Comparison of ENCODE assay signal across 8 mouse cellular contexts in the genomic region with DNA sequence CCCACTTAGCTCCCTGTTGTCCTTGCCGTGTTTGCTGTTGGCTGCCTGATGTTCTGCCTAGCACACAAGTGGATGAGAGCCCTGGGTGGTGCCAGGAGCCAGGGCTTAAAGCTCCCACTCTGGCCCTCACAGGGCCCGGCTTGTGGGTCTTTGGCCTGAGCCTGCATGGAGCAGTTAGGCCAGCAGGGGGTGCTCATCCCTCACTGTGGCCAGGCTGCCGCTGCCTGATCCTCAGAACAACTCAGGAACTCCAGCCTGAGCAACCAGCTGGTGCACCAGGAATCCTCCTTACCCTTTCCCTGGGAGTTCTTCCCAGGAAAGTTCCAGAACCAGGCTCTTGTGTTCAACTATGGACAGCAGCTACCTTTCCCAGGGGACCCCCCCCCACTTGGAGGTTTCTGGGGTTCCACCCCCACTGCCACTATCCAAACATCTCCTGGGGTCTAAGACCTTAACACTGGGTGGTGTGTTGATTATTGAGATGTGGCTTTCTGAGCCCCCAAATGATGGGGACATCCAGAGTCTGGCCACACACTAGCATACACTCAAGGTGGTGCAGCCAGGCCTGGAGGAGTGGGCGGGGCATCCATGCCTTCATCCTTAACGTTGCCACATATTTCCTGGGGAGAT. TPM values are rescaled to one million over a fixed set of nuclear protein-coding genes. Genes with fewer than 3 reads are reported as not detected.
DNase-seq lines count a peak whose midpoint lies in the region; ATAC-seq lines count a peak whose summit lies in the region.

No protein-coding gene starts in this region.

- DNase-seq in ES-CJ7 (ENCODE audit: low read depth, low spot score): peak; percentile 76
- peak; percentile 32 for DNase-seq in c-Kit-positive CD71-negative TER-119-negative erythroid progenitor cells, embryonic 14.5 days (ENCODE audit: low read depth)
- peak; percentile 82 for DNase-seq in hindbrain, embryonic 10.5 days (ENCODE audit: low spot score)
- DNase-seq in layer of hippocampus, adult 9-11 months: peak; percentile 85
- DNase-seq in lung, postnatal 14 days: peak; percentile 90
- peak; percentile 86 for DNase-seq in retina, embryonic 14.5 days (ENCODE audit: low spot score)
- peak; percentile 66 for DNase-seq in thymus, postnatal 25 days

- H3K9ac ChIP-seq in forebrain, embryonic 12.5 days: no peak overlapping the region

- H3K4me3 ChIP-seq in forebrain, embryonic 12.5 days (replicated peaks): no peak overlapping the region
- H3K4me3 ChIP-seq in hindbrain, embryonic 10.5 days: no peak overlapping the region

- no peaks in the 10 kb centered on the region for H3K4me1 ChIP-seq in forebrain, embryonic 12.5 days
- no peaks in the 10 kb centered on the region for H3K4me1 ChIP-seq in hindbrain, embryonic 10.5 days (replicated peaks)

- no peak overlapping the region for H3K27ac ChIP-seq in forebrain, embryonic 12.5 days
- no peak overlapping the region for H3K27ac ChIP-seq in hindbrain, embryonic 10.5 days

- peaks cover 10% of the 10 kb centered on the region; the same call in 1 of the 2 replicates for H3K36me3 ChIP-seq in forebrain, embryonic 12.5 days (replicated peaks)
- peaks cover 43% of the 10 kb centered on the region for H3K36me3 ChIP-seq in hindbrain, embryonic 10.5 days

- 0 out of 2 replicates have a peak, but pooled peaks have one; percentile 53 for ATAC-seq in forebrain, embryonic 12.5 days (ENCODE audit: low FRiP score)

- H3K27me3 ChIP-seq in forebrain, embryonic 12.5 days: no peaks in the 10 kb centered on the region
- H3K27me3 ChIP-seq in hindbrain, embryonic 10.5 days (ENCODE audit: insufficient read depth, poor library complexity, severe bottlenecking): no peaks in the 10 kb centered on the region

- no peak overlapping the region for H3K4me2 ChIP-seq in forebrain, embryonic 12.5 days

- 46% methylated on average over 5 of the region's 5 CpGs for WGBS in forebrain, embryonic 12.5 days
- 42% methylated on average over 5 of the region's 5 CpGs for WGBS in hindbrain, embryonic 10.5 days

- no peaks in the 10 kb centered on the region for H3K9me3 ChIP-seq in forebrain, embryonic 12.5 days
- H3K9me3 ChIP-seq in hindbrain, embryonic 10.5 days: no peaks in the 10 kb centered on the region

RNA-seq across cellular contexts. Expression of gene Hs1bp3, which starts 7.0 kb away (rescaled TPM):
- polyA plus RNA-seq in forebrain, embryonic 12.5 days (2016; fragmentation: Nextera tagmentation; extraction: Ambion mirVana): 11.5 and 11.7 TPM in 2 replicates
- 14.2 and 16.7 TPM in 2 replicates for polyA plus RNA-seq in hindbrain, embryonic 10.5 days (2016; fragmentation: Nextera tagmentation; extraction: Ambion mirVana)

RNA-seq across cellular contexts. Expression of gene Gdf7, which starts 18.4 kb away (rescaled TPM):
- 0.27 and 0.34 TPM in 2 replicates for polyA plus RNA-seq in forebrain, embryonic 12.5 days (2016; fragmentation: Nextera tagmentation; extraction: Ambion mirVana)
- 0.81 and 1.9 TPM in 2 replicates for polyA plus RNA-seq in hindbrain, embryonic 10.5 days (2016; fragmentation: Nextera tagmentation; extraction: Ambion mirVana)

Comparison
In these comparisons a context has a peak if more than half of its experiments do, and no peak if none do; other contexts are left out.
1. DNase-seq: peak in every context shown above with its lines; median percentile 90 in lung, postnatal 14 days; 86 in retina, embryonic 14.5 days; 85 in layer of hippocampus, adult 9-11 months; 82 in hindbrain, embryonic 10.5 days; 76 in ES-CJ7; 66 in thymus, postnatal 25 days; 32 in c-Kit-positive CD71-negative TER-119-negative erythroid progenitor cells, embryonic 14.5 days.